Mouse (Mus musculus): ENCODE data around the gene Mettl18. TPM values are rescaled to one million over a fixed set of nuclear protein-coding genes. Genes with fewer than 3 reads are reported as not detected.
"Not testable (repeated sequence)": the region's sequence is repeated elsewhere in the genome, so short reads cannot be mapped to it uniquely, and the experiment has no call there.

Mettl18 gene
- polyA plus RNA-seq, 1 experiment from 2014 or later = 11.1 TPM

- Histone ChIP-seq H3K9ac (replicated peaks; ENCODE audit: low read length) (no peak overlapping the region), H3K36me3 (replicated peaks; ENCODE audit: control insufficient read depth, insufficient read depth, low read depth, low read length) (no peaks in the 10 kb centered on the region), H3K9me3 (replicated peaks; ENCODE audit: control insufficient read depth, low read length) (no peaks in the 10 kb centered on the region), H3K4me3 (ENCODE audit: low read depth, low read length) (no peak overlapping the region), H3K4me1 (ENCODE audit: control insufficient read depth, insufficient read depth, low read length) (no peaks in the 10 kb centered on the region), H3K27ac (replicated peaks; ENCODE audit: low read depth, low read length) (no peak overlapping the region), H3K27me3 (ENCODE audit: control insufficient read depth, insufficient read depth, low read length) (no peaks in the 10 kb centered on the region), H3K4me2 (ENCODE audit: low read depth, low read length) (no peak overlapping the region)
- DNase-seq (ENCODE audit: low spot score) (no peak), ATAC-seq (replicated peaks; ENCODE audit: insufficient number of reproducible peaks, low FRiP score, low TSS enrichment, low read depth) (no peak)
- WGBS = 73% methylated on average over 6 of the region's 6 CpGs
Observed at GRCm38 (mm10) chr1:164019789-164020188, 25.1 kb downstream of the Mettl18 start.

GRCm38 (mm10) chr1:164020746-164021145 is 26.1 kb downstream of the Mettl18 start:
- ATAC-seq (replicated peaks; ENCODE audit: insufficient number of reproducible peaks, low FRiP score, low TSS enrichment, low read depth); H3K4me1 ChIP-seq (ENCODE audit: control insufficient read depth, insufficient read depth, low read length); DNase-seq (ENCODE audit: low spot score); H3K9ac ChIP-seq (replicated peaks; ENCODE audit: low read length); H3K4me3 ChIP-seq (ENCODE audit: low read depth, low read length); H3K4me2 ChIP-seq (ENCODE audit: low read depth, low read length); H3K9me3 ChIP-seq (replicated peaks; ENCODE audit: control insufficient read depth, low read length); H3K27ac ChIP-seq (replicated peaks; ENCODE audit: low read depth, low read length); H3K36me3 ChIP-seq (replicated peaks; ENCODE audit: control insufficient read depth, insufficient read depth, low read depth, low read length); H3K27me3 ChIP-seq (ENCODE audit: control insufficient read depth, insufficient read depth, low read length): not testable (repeated sequence)
- 86% methylated on average over 3 of the region's 3 CpGs for WGBS

- not testable (repeated sequence) for H3K36me3 ChIP-seq (replicated peaks; ENCODE audit: control insufficient read depth, insufficient read depth, low read depth, low read length); H3K9ac ChIP-seq (replicated peaks; ENCODE audit: low read length); H3K4me3 ChIP-seq (ENCODE audit: low read depth, low read length); H3K27me3 ChIP-seq (ENCODE audit: control insufficient read depth, insufficient read depth, low read length); H3K4me2 ChIP-seq (ENCODE audit: low read depth, low read length); H3K9me3 ChIP-seq (replicated peaks; ENCODE audit: control insufficient read depth, low read length); ATAC-seq (replicated peaks; ENCODE audit: insufficient number of reproducible peaks, low FRiP score, low TSS enrichment, low read depth); H3K4me1 ChIP-seq (ENCODE audit: control insufficient read depth, insufficient read depth, low read length); H3K27ac ChIP-seq (replicated peaks; ENCODE audit: low read depth, low read length); DNase-seq (ENCODE audit: low spot score)
- 79% methylated on average over 5 of the region's 5 CpGs for WGBS
Observed at GRCm38 (mm10) chr1:164022106-164022505, 27.4 kb downstream of the Mettl18 start.

- H3K9me3 ChIP-seq (replicated peaks; ENCODE audit: control insufficient read depth, low read length) = no peaks in the 10 kb centered on the region
- 81% methylated on average over 4 of the region's 4 CpGs for WGBS
- H3K9ac ChIP-seq (replicated peaks; ENCODE audit: low read length) = no peak overlapping the region
- DNase-seq (ENCODE audit: low spot score) (no peak), ATAC-seq (replicated peaks; ENCODE audit: insufficient number of reproducible peaks, low FRiP score, low TSS enrichment, low read depth) (no peak)
- no peaks in the 10 kb centered on the region for H3K27me3 ChIP-seq (ENCODE audit: control insufficient read depth, insufficient read depth, low read length)
- no peak overlapping the region for H3K27ac ChIP-seq (replicated peaks; ENCODE audit: low read depth, low read length)
- no peaks in the 10 kb centered on the region for H3K4me1 ChIP-seq (ENCODE audit: control insufficient read depth, insufficient read depth, low read length)
- H3K36me3 ChIP-seq (replicated peaks; ENCODE audit: control insufficient read depth, insufficient read depth, low read depth, low read length) = no peaks in the 10 kb centered on the region
- no peak overlapping the region for H3K4me3 ChIP-seq (ENCODE audit: low read depth, low read length)
- no peak overlapping the region for H3K4me2 ChIP-seq (ENCODE audit: low read depth, low read length)
Observed at GRCm38 (mm10) chr1:164025685-164026084, 31.0 kb downstream of the Mettl18 start.

- Histone ChIP-seq H3K27me3 (ENCODE audit: control insufficient read depth, insufficient read depth, low read length) (no peaks in the 10 kb centered on the region), H3K9ac (replicated peaks; ENCODE audit: low read length) (no peak overlapping the region), H3K4me2 (ENCODE audit: low read depth, low read length) (no peak overlapping the region), H3K36me3 (replicated peaks; ENCODE audit: control insufficient read depth, insufficient read depth, low read depth, low read length) (no peaks in the 10 kb centered on the region), H3K4me1 (ENCODE audit: control insufficient read depth, insufficient read depth, low read length) (no peaks in the 10 kb centered on the region), H3K4me3 (ENCODE audit: low read depth, low read length) (no peak overlapping the region), H3K9me3 (replicated peaks; ENCODE audit: control insufficient read depth, low read length) (no peaks in the 10 kb centered on the region), H3K27ac (replicated peaks; ENCODE audit: low read depth, low read length) (no peak overlapping the region)
- DNase-seq (ENCODE audit: low spot score) (no peak), ATAC-seq (replicated peaks; ENCODE audit: insufficient number of reproducible peaks, low FRiP score, low TSS enrichment, low read depth) (no peak)
- WGBS = 48% methylated on average over 5 of the region's 5 CpGs
Observed at GRCm38 (mm10) chr1:164027416-164027815, 32.7 kb downstream of the Mettl18 start.

GRCm38 (mm10) chr1:164040385-164041135 is 45.9 kb downstream of the Mettl18 start:
- H3K9ac ChIP-seq (replicated peaks; ENCODE audit: low read length) = no peak overlapping the region
- no peak overlapping the region for H3K4me2 ChIP-seq (ENCODE audit: low read depth, low read length)
- no peaks in the 10 kb centered on the region for H3K4me1 ChIP-seq (ENCODE audit: control insufficient read depth, insufficient read depth, low read length)
- DNase-seq (ENCODE audit: low spot score) (no peak), ATAC-seq (replicated peaks; ENCODE audit: insufficient number of reproducible peaks, low FRiP score, low TSS enrichment, low read depth) (no peak)
- H3K27ac ChIP-seq (replicated peaks; ENCODE audit: low read depth, low read length) = no peak overlapping the region
- no peak overlapping the region for H3K4me3 ChIP-seq (ENCODE audit: low read depth, low read length)
- no peaks in the 10 kb centered on the region for H3K9me3 ChIP-seq (replicated peaks; ENCODE audit: control insufficient read depth, low read length)
- no peaks in the 10 kb centered on the region for H3K36me3 ChIP-seq (replicated peaks; ENCODE audit: control insufficient read depth, insufficient read depth, low read depth, low read length)
- H3K27me3 ChIP-seq (ENCODE audit: control insufficient read depth, insufficient read depth, low read length) = no peaks in the 10 kb centered on the region
- WGBS = 84% methylated on average over 10 of the region's 10 CpGs

- WGBS = 62% methylated on average over 3 of the region's 3 CpGs
- H3K9me3 ChIP-seq (replicated peaks; ENCODE audit: control insufficient read depth, low read length) = no peaks in the 10 kb centered on the region
- no peak for DNase-seq (ENCODE audit: low spot score)
- H3K27me3 ChIP-seq (ENCODE audit: control insufficient read depth, insufficient read depth, low read length) = no peaks in the 10 kb centered on the region
- no peaks in the 10 kb centered on the region for H3K4me1 ChIP-seq (ENCODE audit: control insufficient read depth, insufficient read depth, low read length)
- no peak overlapping the region for H3K9ac ChIP-seq (replicated peaks; ENCODE audit: low read length)
- H3K4me2 ChIP-seq (ENCODE audit: low read depth, low read length) = no peak overlapping the region
- H3K27ac ChIP-seq (replicated peaks; ENCODE audit: low read depth, low read length) = no peak overlapping the region
- H3K36me3 ChIP-seq (replicated peaks; ENCODE audit: control insufficient read depth, insufficient read depth, low read depth, low read length) = no peaks in the 10 kb centered on the region
- no peak overlapping the region for H3K4me3 ChIP-seq (ENCODE audit: low read depth, low read length)
- no peak for ATAC-seq (replicated peaks; ENCODE audit: insufficient number of reproducible peaks, low FRiP score, low TSS enrichment, low read depth)
Observed at GRCm38 (mm10) chr1:164043549-164043948, 48.9 kb downstream of the Mettl18 start.

Data from embryonic facial prominence, embryonic 11.5 days (tissue).